Mouse (Mus musculus): ENCODE measurements around the gene 6820408C15Rik.
"Not testable (repeated sequence)": the region's sequence is repeated elsewhere in the genome, so short reads cannot be mapped to it uniquely, and the experiment has no call there.

Gene 6820408C15Rik

DNA sequence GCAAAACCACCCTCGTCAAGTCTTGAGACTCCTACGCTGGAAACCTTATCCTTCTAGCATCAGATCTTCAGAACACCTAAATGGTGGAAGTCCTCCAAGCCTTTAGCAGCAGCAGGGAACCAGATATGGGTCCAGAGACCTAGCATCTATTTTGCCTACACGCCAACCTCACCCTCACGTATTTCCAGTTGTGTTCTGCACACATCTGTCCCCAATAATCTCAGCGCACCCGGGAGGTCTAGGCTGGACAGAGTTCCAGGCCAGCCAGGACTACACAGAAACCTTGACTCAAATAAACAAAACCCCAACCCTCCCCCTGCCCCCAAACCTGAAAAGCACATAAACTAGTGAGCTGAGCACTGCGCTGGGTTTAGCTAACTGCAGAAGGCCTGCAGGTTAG, 3.9 kb upstream of the 6820408C15Rik start:
- no peak for DNase-seq (ENCODE audit: extremely low spot score)

DNA sequence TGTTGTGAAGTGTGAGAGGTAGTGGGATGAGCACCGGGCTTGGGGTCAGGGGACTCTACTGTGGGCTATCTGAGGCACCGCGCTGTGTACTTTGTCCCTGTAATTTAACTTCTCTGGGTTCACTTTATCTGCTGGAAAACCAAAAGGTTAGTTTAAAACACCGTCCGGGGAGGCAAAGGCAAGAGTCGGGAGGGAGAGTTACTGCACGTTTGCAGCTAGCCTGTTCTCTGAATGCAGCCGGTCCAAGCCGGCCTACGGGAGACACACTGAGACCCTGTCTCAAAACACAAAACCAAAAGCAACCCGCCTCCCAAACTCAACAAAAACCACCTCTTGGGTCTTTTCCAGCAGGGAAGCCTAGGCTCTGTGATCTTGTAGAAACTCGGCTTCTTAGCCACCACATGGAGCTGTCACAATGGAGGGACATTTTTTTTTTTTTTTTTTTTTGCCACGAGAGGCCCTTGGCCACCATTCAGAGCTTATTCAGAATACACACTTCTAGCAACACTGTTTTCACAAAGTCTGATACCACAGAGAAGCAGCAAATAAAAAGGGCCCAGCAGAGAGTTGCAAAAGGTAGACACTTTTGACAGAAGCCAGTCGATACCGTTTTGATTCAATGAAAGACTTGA, 2.7 kb upstream of the 6820408C15Rik start:
- peak; percentile 39 for DNase-seq (ENCODE audit: extremely low spot score)

DNA sequence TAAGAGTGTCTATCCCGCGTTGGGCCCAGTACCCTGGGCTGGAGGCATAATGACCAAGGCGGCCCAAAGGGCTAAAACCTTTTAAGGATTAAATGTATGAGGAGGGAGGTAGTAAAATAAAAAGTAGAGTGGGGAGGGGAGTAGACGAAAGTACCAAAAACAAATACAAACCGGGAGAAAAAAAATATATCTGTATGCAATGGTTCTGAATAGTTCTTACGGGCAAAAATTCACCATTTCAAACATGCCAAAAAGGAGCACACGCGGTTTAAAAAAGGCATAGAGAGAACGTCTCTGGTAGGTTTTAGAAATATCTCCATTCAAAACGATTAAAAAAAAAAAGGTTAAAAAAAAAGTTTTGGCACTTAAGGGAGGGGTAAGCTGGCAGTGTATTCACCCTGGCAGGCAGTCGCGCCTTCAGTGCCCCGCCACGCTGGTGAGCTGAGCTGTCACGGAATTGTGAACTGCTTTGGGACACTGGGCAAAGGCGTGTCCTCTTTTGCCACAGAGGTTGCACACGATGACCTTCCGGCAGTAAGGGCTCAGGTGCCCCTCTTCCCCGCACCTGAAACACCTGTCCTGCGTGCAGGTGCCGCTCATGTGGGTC, 2.1 kb upstream of the 6820408C15Rik start:
- no peak for DNase-seq (ENCODE audit: extremely low spot score)

DNA sequence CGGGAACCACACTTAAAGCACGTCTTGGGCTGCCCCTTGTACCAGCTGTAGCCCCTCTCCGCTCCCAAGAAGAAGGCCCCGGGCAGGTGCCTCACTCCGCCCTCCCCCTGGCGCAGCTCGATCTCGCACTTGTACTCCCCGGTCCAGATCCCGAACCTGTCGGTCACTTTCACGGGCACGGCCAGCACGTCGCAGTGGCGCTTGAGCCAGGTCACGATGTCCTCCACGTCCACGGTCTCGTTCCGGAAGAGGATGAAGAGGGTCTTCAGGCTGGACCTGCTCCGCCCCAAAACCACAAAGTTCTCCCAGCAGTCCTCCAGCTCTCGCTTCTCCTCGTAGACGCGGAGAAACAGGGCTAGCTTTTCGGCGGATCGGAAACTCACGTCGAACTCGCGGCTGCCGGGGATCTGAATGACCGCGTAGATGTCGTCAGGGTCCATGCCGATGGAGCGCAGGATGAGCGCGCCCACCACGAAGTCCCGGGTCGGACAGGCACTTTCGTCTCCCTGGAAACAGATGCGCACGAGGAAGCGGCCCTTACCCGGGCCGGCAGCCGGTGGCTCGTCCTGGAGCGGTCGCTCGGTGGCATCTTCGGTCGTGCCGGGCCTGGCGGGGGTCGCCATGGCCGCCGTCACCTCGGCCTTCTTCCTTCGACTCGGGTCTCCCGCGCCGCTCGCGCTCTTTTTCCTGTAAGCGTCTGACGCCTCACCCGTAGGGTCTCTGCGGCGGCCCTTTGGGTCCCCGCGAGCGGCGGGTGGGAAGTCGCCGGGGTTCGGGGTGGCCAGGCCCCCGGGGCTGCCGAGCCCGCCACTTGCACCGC, 1.4 kb upstream of the 6820408C15Rik start:
- no peak for DNase-seq (ENCODE audit: extremely low spot score)

DNA sequence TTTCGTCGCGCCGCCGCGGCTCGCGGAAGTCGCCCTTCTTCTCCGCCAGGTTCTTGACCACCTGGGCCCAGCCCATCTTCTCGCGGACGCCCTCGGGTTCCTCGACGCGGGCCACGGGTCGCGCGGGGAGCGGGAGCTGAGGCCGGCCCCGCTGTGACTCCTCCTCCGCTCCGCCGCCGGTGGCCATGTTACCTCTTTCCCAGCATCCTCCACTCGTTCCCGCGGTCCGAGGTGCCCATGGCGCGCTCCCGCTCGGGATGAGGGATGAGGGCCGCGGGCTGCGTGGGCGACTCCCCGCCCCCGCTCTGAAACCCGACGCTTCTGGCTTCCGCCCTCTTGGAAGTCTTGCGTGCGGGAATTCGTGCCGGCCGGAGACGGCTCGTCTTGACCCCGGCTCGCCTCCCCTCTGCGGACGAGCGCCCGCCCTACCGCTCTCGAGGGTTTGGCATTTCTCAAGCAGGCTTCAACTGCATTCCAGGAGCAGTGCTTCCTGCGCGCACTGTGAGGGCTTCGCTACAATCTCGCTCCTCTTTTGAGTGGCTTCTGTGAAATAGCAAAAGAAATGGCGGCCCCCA, 709 bp upstream of the 6820408C15Rik start, which contains the start of gene Zcchc3:
TSS of gene Zcchc3 (minus strand) at position 437 of the 575 bp plus-strand sequence.
- DNase-seq (ENCODE audit: extremely low spot score) = peak; percentile 93

DNA sequence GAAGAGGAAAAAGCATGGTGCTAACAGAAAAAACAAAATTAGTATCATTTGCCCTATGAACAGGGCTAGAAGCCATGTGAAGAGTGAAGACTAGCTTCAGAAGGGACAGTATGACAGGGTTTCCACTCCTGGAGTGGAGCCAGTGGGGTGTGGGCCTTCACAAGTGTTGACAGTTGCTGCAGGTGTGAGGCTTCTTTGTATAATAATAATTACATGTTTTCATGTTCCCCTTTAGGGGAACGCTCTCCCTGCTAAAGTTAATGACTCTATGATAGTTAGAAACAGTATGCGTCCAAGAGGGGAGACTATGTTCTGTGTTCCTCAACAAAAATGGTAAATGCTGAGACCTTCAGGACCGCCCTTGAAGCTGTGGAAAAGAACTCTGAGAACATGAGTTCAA, 399 bp downstream of the 6820408C15Rik start:
- DNase-seq (ENCODE audit: extremely low spot score) = no peak

DNA sequence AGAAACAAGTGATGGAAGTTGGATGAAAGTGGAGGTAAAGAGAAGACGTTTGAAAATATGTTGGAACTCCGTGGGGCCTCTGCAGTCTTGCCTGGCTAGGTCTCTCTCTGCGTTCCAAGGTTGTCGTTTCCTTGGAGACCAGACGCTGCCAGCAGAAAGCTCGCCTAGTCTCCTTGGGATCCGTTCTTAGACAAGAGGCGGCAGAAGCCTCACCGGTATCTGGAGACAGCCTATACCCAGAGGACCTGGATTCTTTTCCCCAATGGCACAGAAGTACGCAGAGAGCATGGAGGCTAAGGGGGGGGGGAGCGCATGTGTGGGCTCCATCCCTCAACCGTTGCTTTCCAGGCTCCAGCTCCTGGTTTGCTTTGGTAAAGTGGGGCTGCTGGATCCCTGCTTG, 12.1 kb downstream of the 6820408C15Rik start:
- no peak for DNase-seq (ENCODE audit: extremely low spot score)

DNA sequence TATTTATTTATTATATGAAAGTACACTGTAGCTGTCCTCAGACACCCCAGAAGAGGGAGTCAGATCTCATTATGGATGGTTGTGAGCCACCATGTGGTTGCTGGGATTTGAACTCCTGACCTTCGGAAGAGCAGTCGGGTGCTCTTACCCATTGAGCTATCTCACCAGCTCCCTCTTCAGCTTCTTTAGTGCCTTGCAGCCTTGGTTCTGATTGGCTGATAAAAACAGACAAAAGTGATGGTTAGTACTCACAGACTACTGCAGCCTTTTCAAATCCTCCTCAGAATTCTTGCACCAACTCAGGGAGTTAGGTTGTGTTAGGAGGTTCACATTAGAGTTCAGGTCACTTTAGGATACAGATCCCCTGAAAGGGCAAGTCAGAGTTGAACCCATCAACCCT, 13.1 kb downstream of the 6820408C15Rik start:
- not testable (repeated sequence) for DNase-seq (ENCODE audit: extremely low spot score)

DNA sequence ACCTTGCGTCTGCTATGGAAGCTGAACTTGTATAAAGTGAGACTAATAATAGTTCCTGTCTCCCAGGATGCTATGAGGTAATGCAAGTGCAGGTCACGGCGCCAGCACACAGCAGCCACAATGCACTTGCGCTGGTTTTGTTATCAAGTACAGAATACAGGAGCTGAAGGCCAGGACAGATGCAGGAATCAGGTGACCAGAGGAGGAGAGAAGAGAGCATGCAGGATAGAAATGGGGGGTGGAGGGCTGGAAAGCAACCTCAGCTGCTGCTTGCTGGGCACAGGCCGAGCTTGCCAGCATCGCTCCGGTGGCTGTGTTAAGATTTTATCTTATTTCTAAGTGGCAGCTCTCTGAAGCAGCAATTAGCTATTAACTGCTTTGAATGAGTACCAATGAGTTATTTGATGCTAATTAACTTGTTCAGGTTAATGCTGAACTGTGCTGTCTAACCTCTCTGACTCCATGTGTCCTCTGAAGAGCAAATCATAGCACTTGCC, 21.1 kb downstream of the 6820408C15Rik start:
- DNase-seq (ENCODE audit: extremely low spot score) = no peak

DNA sequence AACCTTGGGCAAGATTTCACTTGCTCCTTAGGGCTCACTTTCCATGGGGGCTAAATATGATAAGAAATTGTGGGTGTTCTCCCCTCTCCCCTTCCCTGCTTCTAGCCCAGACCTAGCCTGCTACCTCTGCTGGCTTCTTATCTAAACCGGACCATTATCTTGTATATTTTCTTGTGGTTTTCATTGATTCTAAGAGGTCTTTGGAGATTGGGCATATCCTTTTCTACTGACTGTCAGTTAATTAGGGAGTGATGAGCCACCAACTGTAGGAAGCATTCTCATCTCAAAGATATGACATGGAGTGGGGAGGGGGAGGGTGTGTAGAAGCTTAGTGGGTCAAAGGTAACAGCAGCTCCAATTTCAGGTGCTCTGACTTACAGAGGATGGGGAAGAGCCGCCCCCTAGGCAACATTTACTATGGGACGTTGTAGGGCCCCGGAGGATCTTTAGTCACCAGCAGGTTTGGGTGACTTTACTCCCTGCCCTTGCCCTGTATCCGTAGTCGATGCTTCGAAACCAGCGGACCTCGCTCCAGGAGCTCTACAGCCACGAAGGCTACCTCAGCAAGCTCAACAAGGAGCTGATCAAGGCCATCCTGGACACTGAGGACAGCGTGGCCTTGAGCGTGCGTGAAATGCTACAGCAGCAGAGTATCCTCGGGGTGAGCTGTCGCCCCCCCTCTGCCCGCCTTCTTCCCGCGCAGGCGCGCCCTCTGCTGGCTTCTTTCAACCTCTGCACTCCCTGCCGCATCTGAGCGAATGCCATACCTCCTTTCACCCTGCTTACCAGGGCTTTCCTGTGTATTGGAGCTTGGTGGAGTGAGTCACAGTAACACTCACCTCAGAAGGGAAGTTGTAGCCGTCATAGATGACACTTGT, 21.8 kb downstream of the 6820408C15Rik start:
- DNase-seq (ENCODE audit: extremely low spot score) = peak; percentile 87

DNA sequence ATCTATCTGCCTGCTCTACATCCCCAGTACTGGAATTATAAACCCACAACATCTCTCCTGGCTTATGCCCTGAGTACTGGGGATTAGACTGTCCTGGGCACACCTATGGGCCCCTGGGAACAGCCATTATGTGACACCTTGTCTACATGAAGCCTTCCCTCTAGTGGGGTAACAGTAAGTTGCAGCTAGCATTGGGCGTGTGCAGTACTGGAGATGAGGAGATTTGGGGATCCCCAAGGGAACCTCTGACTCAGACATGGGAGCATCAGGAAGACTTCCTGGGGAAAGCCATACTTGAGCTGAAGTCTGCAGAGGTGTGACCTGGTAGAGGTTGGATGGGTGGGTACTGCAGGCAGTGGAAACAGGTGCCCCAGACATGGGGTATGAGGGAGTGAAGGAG, 23.6 kb downstream of the 6820408C15Rik start:
- DNase-seq (ENCODE audit: extremely low spot score) = no peak

DNA sequence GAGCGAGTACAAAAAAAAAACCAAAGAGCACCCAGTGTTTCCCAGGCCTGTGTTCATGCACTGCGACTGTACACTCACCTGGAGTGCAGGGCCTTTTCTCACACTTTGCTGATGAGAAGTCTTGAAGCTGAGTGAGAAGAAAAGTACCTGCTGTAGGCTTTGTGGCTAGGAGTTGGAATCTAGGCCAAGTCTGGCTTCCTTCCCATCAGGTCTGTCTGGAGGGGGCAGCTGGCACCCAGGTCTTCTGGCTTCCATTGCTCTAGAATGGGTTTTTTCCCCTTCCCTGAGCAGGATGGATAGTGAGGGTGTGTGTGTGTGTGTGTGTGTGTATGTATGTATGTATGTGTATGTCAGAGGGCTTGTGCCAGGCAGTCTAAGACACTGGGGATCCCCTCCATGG, 24.4 kb downstream of the 6820408C15Rik start:
- DNase-seq (ENCODE audit: extremely low spot score) = no peak

DNA sequence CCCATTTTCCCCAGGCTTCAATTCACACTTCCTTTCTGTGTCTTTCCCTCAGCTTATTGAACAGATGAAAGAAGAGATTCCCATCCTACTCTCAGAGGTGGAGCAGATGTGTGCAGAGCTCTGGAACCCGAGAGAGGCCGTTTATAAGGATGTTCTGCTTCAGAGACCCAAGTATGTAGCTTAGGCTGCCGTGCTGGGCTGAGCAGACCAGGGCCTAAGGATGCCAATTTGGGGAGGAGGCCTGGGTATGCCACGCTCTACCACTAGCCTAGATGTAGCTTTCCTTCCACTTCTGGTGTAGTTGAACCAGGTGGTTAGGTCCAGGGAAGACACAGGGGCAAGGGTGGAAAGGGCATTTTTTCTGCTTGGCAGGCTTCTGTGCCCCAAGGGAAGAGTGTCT, 26.9 kb downstream of the 6820408C15Rik start:
- DNase-seq (ENCODE audit: extremely low spot score) = no peak

DNA sequence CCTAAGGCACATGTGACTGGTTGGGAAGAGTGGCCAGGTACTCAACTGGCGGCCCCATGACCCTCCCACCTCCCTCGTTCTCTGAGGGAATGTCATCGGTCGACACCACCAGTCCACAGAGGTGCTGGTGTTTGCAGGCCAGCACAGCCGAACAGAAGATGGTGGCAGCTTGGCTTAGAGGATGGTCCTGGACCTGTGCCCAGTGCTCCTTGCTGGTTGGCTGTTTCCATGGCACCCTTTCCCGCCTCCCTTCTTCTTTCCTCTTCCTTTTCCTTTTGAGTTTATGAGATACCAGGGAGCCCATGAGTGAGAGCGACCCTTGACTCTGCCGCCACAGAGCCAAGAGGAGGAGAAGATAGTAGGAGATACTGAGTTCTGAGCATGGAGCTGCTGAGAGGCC, 27.9 kb downstream of the 6820408C15Rik start:
- no peak for DNase-seq (ENCODE audit: extremely low spot score)

DNA sequence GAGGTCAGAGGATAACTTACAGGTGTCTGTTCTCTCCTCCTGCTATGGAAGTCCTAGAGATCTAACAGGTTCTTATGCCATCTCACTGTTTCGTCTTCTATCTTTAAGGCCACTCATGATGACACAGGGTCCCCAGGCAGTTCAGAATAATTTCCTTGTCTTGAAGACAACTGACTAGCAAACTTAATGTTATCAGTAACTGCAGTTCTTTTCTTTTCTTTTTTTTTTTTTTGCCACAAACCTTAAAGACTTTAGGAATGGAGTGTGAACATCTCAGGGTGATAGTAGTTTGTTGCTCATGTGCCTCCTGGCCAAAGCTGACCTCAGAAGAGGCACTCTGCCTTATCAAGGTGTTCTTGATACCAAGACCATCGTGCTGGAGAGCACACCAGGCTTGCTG, 31.3 kb downstream of the 6820408C15Rik start:
- DNase-seq (ENCODE audit: extremely low spot score) = no peak

DNA sequence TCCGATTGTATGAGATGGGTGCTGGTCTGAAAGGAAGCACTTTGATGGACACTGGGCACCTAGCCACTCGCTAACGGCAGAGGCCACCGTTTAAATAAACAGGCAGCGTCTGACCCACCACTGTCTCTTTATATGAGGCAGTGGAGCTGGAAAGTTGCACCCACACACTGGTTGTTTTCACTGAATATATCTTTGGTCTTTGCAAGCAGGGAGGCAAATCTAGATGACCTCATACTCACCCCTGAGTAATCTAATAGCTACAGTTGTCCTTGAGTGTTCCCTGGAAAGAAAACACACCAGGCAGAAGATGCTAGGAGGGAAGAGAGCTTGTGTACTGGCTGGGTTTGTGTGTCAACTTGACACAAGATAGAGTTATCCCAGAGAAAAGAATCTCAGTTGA, 32.1 kb downstream of the 6820408C15Rik start:
- DNase-seq (ENCODE audit: extremely low spot score) = no peak

DNA sequence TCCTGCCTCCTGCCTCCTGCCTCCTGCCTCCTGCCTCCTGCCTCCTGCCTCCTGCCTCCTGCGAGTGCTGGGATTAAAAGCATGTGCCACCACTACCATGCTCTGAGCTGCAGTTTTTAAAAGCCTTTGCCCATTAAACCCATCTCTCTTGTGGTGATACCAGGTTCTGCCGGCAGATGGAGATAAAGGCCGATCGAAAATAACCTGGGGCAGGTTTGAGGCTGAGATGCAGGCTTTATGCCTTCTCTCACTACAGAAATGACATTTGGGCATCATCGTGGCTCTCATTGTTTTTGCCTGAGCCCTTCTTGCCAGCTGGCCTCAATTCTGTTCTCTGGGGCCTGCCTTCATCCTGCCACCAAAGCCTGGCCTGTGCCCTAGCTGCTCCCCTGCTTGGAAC, 34.9 kb downstream of the 6820408C15Rik start:
- DNase-seq (ENCODE audit: extremely low spot score) = peak; percentile 63

DNA sequence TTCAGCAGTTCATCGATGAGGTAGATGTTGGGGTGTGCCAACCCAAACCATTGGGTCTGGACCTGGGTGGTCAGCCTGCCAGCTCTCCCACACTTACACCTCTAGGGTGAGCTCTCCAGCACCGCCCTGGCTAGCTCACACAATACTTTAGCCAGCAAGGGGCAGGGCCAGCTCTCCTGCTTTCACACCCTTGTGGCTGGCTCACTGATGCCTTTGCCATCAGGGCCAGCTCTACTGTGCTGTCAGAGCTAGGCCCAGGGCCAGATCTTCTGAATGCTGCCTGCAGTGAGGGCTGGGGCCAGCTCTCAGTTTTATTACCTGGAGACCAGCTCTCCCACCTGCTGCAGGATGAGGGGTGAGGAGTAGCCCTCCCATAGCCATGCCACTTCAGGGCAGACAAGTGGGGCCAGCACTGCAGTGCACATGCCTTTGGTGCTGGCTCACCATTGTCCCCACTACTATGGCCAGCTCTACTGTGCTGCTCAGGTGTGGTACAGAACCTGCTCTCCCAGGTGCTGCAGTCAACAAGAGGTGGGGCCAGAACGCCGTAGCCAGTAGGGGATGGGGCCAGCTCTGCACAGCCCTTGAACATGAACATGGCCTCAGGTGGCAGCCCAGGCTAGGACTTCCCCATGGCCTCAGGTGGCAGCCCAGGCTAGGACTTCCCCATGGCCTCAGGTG, 36.9 kb downstream of the 6820408C15Rik start:
- DNase-seq (ENCODE audit: extremely low spot score) = no peak

DNA sequence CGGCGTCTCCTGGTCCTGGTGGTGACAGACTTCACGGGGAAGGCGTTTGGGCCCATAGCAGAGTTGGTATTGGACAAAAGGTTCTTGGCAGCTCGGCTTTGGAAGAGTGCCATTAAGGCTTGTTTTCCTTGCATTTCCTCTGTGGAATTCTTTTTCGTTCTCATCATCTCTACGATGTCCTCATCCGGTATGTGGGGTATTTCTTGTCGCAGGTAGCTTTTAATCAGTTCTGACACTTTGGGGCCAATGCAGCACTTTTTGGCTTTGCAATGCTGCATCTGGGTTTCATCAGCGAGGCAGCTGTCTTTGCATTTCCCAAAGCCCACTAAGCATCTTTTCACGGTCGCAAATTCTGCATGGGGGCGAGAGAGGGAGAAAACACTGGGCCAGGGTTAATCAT, 43.9 kb downstream of the 6820408C15Rik start:
- DNase-seq (ENCODE audit: extremely low spot score) = no peak

DNA sequence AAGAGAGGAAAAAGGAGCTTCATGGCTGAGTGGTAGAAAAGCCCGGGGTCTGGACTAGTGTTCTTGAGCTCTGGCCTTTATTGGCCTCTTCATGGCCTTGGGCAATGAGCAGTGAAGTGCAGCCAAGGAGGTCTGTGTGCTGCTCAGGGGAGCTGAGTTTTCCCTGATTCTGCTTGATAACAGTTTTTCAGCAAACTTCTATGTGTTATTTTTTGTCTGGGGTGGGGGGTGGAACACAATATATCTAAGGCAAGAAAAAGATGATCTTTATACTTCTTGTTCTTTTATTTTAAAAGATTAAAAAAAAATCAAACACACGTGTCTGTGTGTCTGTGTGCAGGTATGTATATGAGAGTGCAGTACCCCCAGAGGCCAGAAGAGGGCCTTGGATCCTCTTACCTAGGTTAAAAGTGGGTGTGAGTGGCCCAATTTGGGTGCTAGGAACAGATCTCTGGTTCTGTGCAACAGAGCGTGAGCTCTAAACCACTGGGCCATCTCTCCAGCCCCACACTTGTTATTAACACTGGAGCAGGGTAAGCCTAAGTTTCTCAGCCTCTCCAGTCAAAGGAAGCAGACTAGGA, 49.3 kb downstream of the 6820408C15Rik start, which contains the start of gene Defb23:
TSS of gene Defb23 (minus strand) at position 51 of the 581 bp plus-strand sequence.
- DNase-seq (ENCODE audit: extremely low spot score) = no peak

Measured in embryo, embryonic 9.5 days (tissue).